Mouse (Mus musculus) left cerebral cortex, adult 6 months (tissue): Measurements from ENCODE around the gene Prss27. TPM values are rescaled to one million over a fixed set of nuclear protein-coding genes. Genes with fewer than 3 reads are reported as not detected.

Source experiments
- long read RNA-seq, 2 experiments: library from polyadenylated mRNA; unstranded; transcript quantifications; one replicate each; pipeline ENCODE4 v2.0.0; 2019 to 2020
- polyA plus RNA-seq: library from polyadenylated mRNA; unstranded; fragments of <200 nt; fragmentation: Nextera tagmentation; gene quantifications from 2 replicates; pipeline ENCODE4 v1.2.3, GENCODE M21; 2021

The Prss27 gene
- polyA plus RNA-seq: not detected in 2 replicates
- long read RNA-seq, experiment 1, partial matches to known transcripts: 0 of 2 reads
- long read RNA-seq, experiment 1, other reads (novel, unspliced or antisense): 2 of 2 reads
- long read RNA-seq, experiment 2: 0 reads

DNA sequence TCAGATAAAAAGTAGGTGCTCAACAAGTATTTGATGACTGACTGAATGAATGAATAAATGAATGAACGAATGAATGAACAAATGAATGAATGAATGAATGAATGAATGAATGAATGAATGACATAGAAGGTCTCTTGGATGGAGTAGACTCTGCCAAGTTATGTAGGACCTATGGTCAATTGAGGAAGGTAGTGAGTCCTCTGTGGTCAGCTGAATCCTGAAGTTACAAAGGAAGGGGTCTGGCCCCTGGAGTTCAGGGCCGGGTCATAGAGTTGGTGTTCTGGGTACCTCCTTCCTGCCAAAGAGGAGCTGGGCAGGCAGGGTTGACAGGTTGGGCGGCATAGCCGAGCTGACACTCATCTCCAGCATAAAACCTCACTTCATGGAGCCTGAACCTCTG lies at the start of gene Prss27:
Gene Prss27, plus strand, starts transcription at position 301 of the 400 bp plus-strand sequence.

GRCm38 (mm10) chr17:23997901-23998300 lies 40.0 kb upstream of the Prss27 start, which contains the start of gene Prss22:
Gene Prss22, minus strand, starts transcription at chr17:23998100.

GRCm38 (mm10) chr17:24072919-24073696 lies 35.2 kb downstream of the Prss27 start, which contains the start of gene Kctd5:
Gene Kctd5, minus strand, starts transcription at chr17:24073485.

Other genes with a start within 250 kb of the Prss27 start
- gene Srrm2, start 247.6 kb upstream of the Prss27 start, polyA plus RNA-seq: 120 and 290 TPM in 2 replicates
- gene Elob, start 209.0 kb upstream of the Prss27 start, polyA plus RNA-seq: 1,419 and 1,447 TPM in 2 replicates
- not detected in 2 replicates for gene Prss33, start 202.1 kb upstream of the Prss27 start, polyA plus RNA-seq
- gene Prss32, start 194.3 kb upstream of the Prss27 start, polyA plus RNA-seq: not detected in 2 replicates
- 0.11 and 0.18 TPM in 2 replicates for gene Prss41, start 194.0 kb upstream of the Prss27 start, polyA plus RNA-seq
- gene Prss21, start 170.1 kb upstream of the Prss27 start, polyA plus RNA-seq: not detected in 2 replicates
- not detected in 2 replicates for gene Dcpp1, start 157.3 kb upstream of the Prss27 start, polyA plus RNA-seq
- gene Dcpp2, start 157.3 kb upstream of the Prss27 start, polyA plus RNA-seq: not detected in 2 replicates
- not detected in 2 replicates for gene Dcpp3, start 120.7 kb upstream of the Prss27 start, polyA plus RNA-seq
- gene Sbp, start 96.5 kb upstream of the Prss27 start, polyA plus RNA-seq: not detected in 2 replicates
- not detected in 2 replicates for gene Sbpl, start 82.9 kb upstream of the Prss27 start, polyA plus RNA-seq
- 0.21 and 0.48 TPM in 2 replicates for gene Prss30, start 57.6 kb upstream of the Prss27 start, polyA plus RNA-seq
- gene Prss22, start 40.0 kb upstream of the Prss27 start, polyA plus RNA-seq: 3.7 and 5.0 TPM in 2 replicates
- 22.2 and 27.3 TPM in 2 replicates for gene Kctd5, start 35.3 kb downstream of the Prss27 start, polyA plus RNA-seq
- 40.3 and 56.0 TPM in 2 replicates for gene Pdpk1, start 112.8 kb downstream of the Prss27 start, polyA plus RNA-seq
- gene Amdhd2, start 125.6 kb downstream of the Prss27 start, polyA plus RNA-seq: 24.5 and 32.9 TPM in 2 replicates
- 2,129 and 2,190 TPM in 2 replicates for gene Atp6v0c, start 131.6 kb downstream of the Prss27 start, polyA plus RNA-seq
- gene Tbc1d24, start 167.4 kb downstream of the Prss27 start, polyA plus RNA-seq: 13.7 and 14.1 TPM in 2 replicates
- 2.0 and 5.5 TPM in 2 replicates for gene Ntn3, start 171.4 kb downstream of the Prss27 start, polyA plus RNA-seq
- gene Tedc2, start 182.7 kb downstream of the Prss27 start, polyA plus RNA-seq: 8.3 and 8.5 TPM in 2 replicates
- gene Ccnf, start 213.3 kb downstream of the Prss27 start, polyA plus RNA-seq: 2.2 and 2.4 TPM in 2 replicates